Mouse (Mus musculus) kidney, embryonic 14.5 days (tissue): ENCODE measurements around the gene Plppr4. TPM values are rescaled to one million over a fixed set of nuclear protein-coding genes. Genes with fewer than 3 reads are reported as not detected.

Experiments used
- ATAC-seq: fragments of 200-750 bp; cut with Nextera tagmentation; 2 replicates; pipeline ENCODE4 v1.8.0; 2017; ENCODE audit warnings: moderate number of reproducible peaks, mild to moderate bottlenecking, moderate TSS enrichment, moderate library complexity; ENCODE audit not compliant: low FRiP score, low TSS enrichment
- H3K27ac ChIP-seq: fragments of 300-500 bp; sonication (generic); 2 replicates; pipeline ENCODE4 v1.5.1; 2014; ENCODE audit warnings: low read depth, mild to moderate bottlenecking, low read length, moderate library complexity, mixed read lengths
- H3K27me3 ChIP-seq: fragments of 300-500 bp; sonication (generic); 2 replicates; pipeline ENCODE4 v1.6.1; 2014; ENCODE audit warnings: mild to moderate bottlenecking, low read length; ENCODE audit not compliant: control insufficient read depth, insufficient read depth
- H3K36me3 ChIP-seq: fragments of 300-500 bp; sonication (generic); 2 replicates; pipeline ENCODE4 v1.6.1; 2014; ENCODE audit warnings: low read length, mixed read lengths; ENCODE audit not compliant: control insufficient read depth, insufficient read depth
- H3K4me1 ChIP-seq: fragments of 300-500 bp; sonication (generic); 2 replicates; pipeline ENCODE4 v1.6.1; 2014; ENCODE audit warnings: low read length, mixed read lengths; ENCODE audit not compliant: control insufficient read depth, insufficient read depth
- H3K4me2 ChIP-seq: fragments of 300-500 bp; sonication (generic); replicated peaks from 2 replicates; pipeline ENCODE4 v1.6.1; 2014; ENCODE audit warnings: low read depth, mild to moderate bottlenecking, low read length
- H3K4me3 ChIP-seq: fragments of 300-500 bp; sonication (generic); 2 replicates; pipeline ENCODE4 v1.5.1; 2014; ENCODE audit warnings: mild to moderate bottlenecking, low read length
- H3K9ac ChIP-seq: fragments of 300-500 bp; sonication (generic); 2 replicates; pipeline ENCODE4 v1.6.1; 2014; ENCODE audit warnings: low read depth, mild to moderate bottlenecking, low read length, moderate library complexity
- H3K9me3 ChIP-seq: fragments of 300-500 bp; sonication (generic); 2 replicates; pipeline ENCODE4 v1.6.1; 2016; ENCODE audit warnings: low read length; ENCODE audit not compliant: control insufficient read depth
- WGBS: fragments of 180-500 bp; shearing (Covaris S2); extraction: QIAGEN DNeasy Blood & Tissue Kit; methylation state at CpG from one replicate; pipeline ENCODE4 v1.1.7; 2014; 5-methylcytosine and 5-hydroxymethylcytosine counted together
- polyA plus RNA-seq: library from polyadenylated mRNA; unstranded; fragments of >200 nt; fragmentation: Nextera tagmentation; extraction: Ambion mirVana; gene quantifications from 2 replicates; pipeline ENCODE4 v1.2.1, GENCODE M21; 2014

The Plppr4 gene
- polyA plus RNA-seq, 1 experiment from 2014 or later = 0.74 TPM

- Histone ChIP-seq H3K4me2 (no peak overlapping the region), H3K27ac (no peak overlapping the region), H3K4me3 (no peak overlapping the region), H3K36me3 (no peaks in the 10 kb centered on the region), H3K9me3 (no peaks in the 10 kb centered on the region), H3K9ac (no peak overlapping the region), H3K27me3 (no peaks in the 10 kb centered on the region), H3K4me1 (no peaks in the 10 kb centered on the region)
- WGBS = 88% methylated on average over 10 of the region's 10 CpGs
- no peak for ATAC-seq
Measured at GRCm38 (mm10) chr3:117331502-117331901, 29.2 kb downstream of the Plppr4 start.

GRCm38 (mm10) chr3:117329485-117329884 lies 31.2 kb downstream of the Plppr4 start:
- Histone ChIP-seq H3K4me2 (no peak overlapping the region), H3K4me3 (no peak overlapping the region), H3K27ac (no peak overlapping the region), H3K9ac (no peak overlapping the region), H3K9me3 (no peaks in the 10 kb centered on the region), H3K4me1 (no peaks in the 10 kb centered on the region), H3K27me3 (no peaks in the 10 kb centered on the region), H3K36me3 (no peaks in the 10 kb centered on the region)
- ATAC-seq = no peak
- WGBS = 42% methylated on average over 6 of the region's 6 CpGs

GRCm38 (mm10) chr3:117326551-117326950 lies 34.1 kb downstream of the Plppr4 start:
- Histone ChIP-seq H3K36me3 (no peaks in the 10 kb centered on the region), H3K9ac (no peak overlapping the region), H3K4me2 (no peak overlapping the region), H3K9me3 (no peaks in the 10 kb centered on the region), H3K27ac (no peak overlapping the region), H3K4me3 (no peak overlapping the region), H3K4me1 (no peaks in the 10 kb centered on the region), H3K27me3 (no peaks in the 10 kb centered on the region)
- no peak for ATAC-seq
- WGBS = 57% methylated on average over 5 of the region's 5 CpGs

- Histone ChIP-seq H3K4me2 (no peak overlapping the region), H3K4me3 (no peak overlapping the region), H3K4me1 (no peaks in the 10 kb centered on the region), H3K36me3 (no peaks in the 10 kb centered on the region), H3K27me3 (no peaks in the 10 kb centered on the region), H3K9ac (no peak overlapping the region), H3K27ac (no peak overlapping the region), H3K9me3 (no peaks in the 10 kb centered on the region)
- ATAC-seq = no peak
- 74% methylated on average over 3 of the region's 3 CpGs for WGBS
Measured at GRCm38 (mm10) chr3:117319671-117320070, 41.0 kb downstream of the Plppr4 start.

GRCm38 (mm10) chr3:117313339-117313738 lies 47.3 kb downstream of the Plppr4 start:
- no peaks in the 10 kb centered on the region for H3K27me3 ChIP-seq
- no peak overlapping the region for H3K9ac ChIP-seq

GRCm38 (mm10) chr3:117312097-117312496 lies 48.6 kb downstream of the Plppr4 start:
- Histone ChIP-seq H3K9me3 (no peaks in the 10 kb centered on the region), H3K27me3 (no peaks in the 10 kb centered on the region), H3K36me3 (no peaks in the 10 kb centered on the region), H3K27ac (no peak overlapping the region), H3K9ac (no peak overlapping the region), H3K4me3 (no peak overlapping the region), H3K4me1 (no peaks in the 10 kb centered on the region), H3K4me2 (no peak overlapping the region)
- 94% methylated on average over 7 of the region's 7 CpGs for WGBS
- ATAC-seq = no peak

More at GRCm38 (mm10) chr3:117313339-117313738, 47.3 kb downstream of the Plppr4 start:
- Histone ChIP-seq H3K36me3 (no peaks in the 10 kb centered on the region), H3K4me3 (no peak overlapping the region), H3K27ac (no peak overlapping the region), H3K9me3 (no peaks in the 10 kb centered on the region), H3K4me2 (no peak overlapping the region), H3K4me1 (no peaks in the 10 kb centered on the region)
- no peak for ATAC-seq
- WGBS = 89% methylated on average over 4 of the region's 4 CpGs

- H3K27me3 ChIP-seq = no peaks in the 10 kb centered on the region
- WGBS = 92% methylated on average over 2 of the region's 2 CpGs
- H3K4me1 ChIP-seq = no peaks in the 10 kb centered on the region
- H3K9me3 ChIP-seq = no peaks in the 10 kb centered on the region
- H3K27ac ChIP-seq = no peak overlapping the region
- H3K4me2 ChIP-seq = no peak overlapping the region
- ATAC-seq = no peak
- no peaks in the 10 kb centered on the region for H3K36me3 ChIP-seq
- H3K9ac ChIP-seq = no peak overlapping the region
- H3K4me3 ChIP-seq = no peak overlapping the region
Measured at GRCm38 (mm10) chr3:117310801-117311368, 49.8 kb downstream of the Plppr4 start.

- H3K9me3 ChIP-seq = no peaks in the 10 kb centered on the region
Measured at GRCm38 (mm10) chr3:117309580-117309910, 51.1 kb downstream of the Plppr4 start.

GRCm38 (mm10) chr3:117308895-117309579 lies 51.6 kb downstream of the Plppr4 start:
- 88% methylated on average over 3 of the region's 3 CpGs for WGBS
- Histone ChIP-seq H3K4me1 (no peaks in the 10 kb centered on the region), H3K9ac (no peak overlapping the region), H3K9me3 (no peaks in the 10 kb centered on the region), H3K4me2 (no peak overlapping the region), H3K4me3 (no peak overlapping the region), H3K27ac (no peak overlapping the region), H3K27me3 (no peaks in the 10 kb centered on the region), H3K36me3 (no peaks in the 10 kb centered on the region)
- no peak for ATAC-seq

More at GRCm38 (mm10) chr3:117309580-117309910, 51.1 kb downstream of the Plppr4 start:
- Histone ChIP-seq H3K36me3 (no peaks in the 10 kb centered on the region), H3K9ac (no peak overlapping the region), H3K27me3 (no peaks in the 10 kb centered on the region), H3K4me2 (no peak overlapping the region), H3K4me1 (no peaks in the 10 kb centered on the region), H3K27ac (no peak overlapping the region), H3K4me3 (no peak overlapping the region)
- ATAC-seq = no peak
- 91% methylated on average over 3 of the region's 3 CpGs for WGBS
